Mouse (Mus musculus): ENCODE data around the gene Trim43a. TPM values are rescaled to one million over a fixed set of nuclear protein-coding genes. Genes with fewer than 3 reads are reported as not detected.

Gene Trim43a
- polyA plus RNA-seq, 1 experiment from 2014 or later, result 0.26 TPM

Other genes with a start within 250 kb of the Trim43a start
- gene Snx14, start 141.9 kb upstream of the Trim43a start, polyA plus RNA-seq (2015; fragmentation: Nextera tagmentation; extraction: Ambion mirVana), result 28.8 and 30.1 TPM in 2 replicates
- gene Gm20537, start 124.3 kb upstream of the Trim43a start, polyA plus RNA-seq (2015; fragmentation: Nextera tagmentation; extraction: Ambion mirVana), result 0.94 and 1.2 TPM in 2 replicates
- gene Syncrip, start 98.3 kb upstream of the Trim43a start, polyA plus RNA-seq (2015; fragmentation: Nextera tagmentation; extraction: Ambion mirVana), result 82.4 and 89.0 TPM in 2 replicates
- 11.2 and 12.5 TPM in 2 replicates for gene Zfp949, start 32.9 kb upstream of the Trim43a start, polyA plus RNA-seq (2015; fragmentation: Nextera tagmentation; extraction: Ambion mirVana)
- gene Mthfsl, start 139.4 kb downstream of the Trim43a start, polyA plus RNA-seq (2015; fragmentation: Nextera tagmentation; extraction: Ambion mirVana), result 42.9 and 43.3 TPM in 2 replicates
- 2.1 and 3.2 TPM in 2 replicates for gene Bcl2a1d, start 151.0 kb downstream of the Trim43a start, polyA plus RNA-seq (2015; fragmentation: Nextera tagmentation; extraction: Ambion mirVana)